Mouse (Mus musculus) thymus, adult 2 months (tissue): ENCODE measurements around the gene Lgals7. TPM values are rescaled to one million over a fixed set of nuclear protein-coding genes. Genes with fewer than 3 reads are reported as not detected.

Source experiments
- DNase-seq: peaks from one replicate; pipeline ENCODE4 v3.0.0; 2021
- H3K27ac ChIP-seq: fragments of 200-500 bp; 2 replicates; pipeline ENCODE4 v1.5.1; 2012; ENCODE audit warnings: low read length, control low read depth; ENCODE audit not compliant: control insufficient read depth, insufficient read depth
- H3K27me3 ChIP-seq: fragments of 200-500 bp; 2 replicates; pipeline ENCODE4 v1.6.1; 2012; ENCODE audit warnings: mild to moderate bottlenecking, low read length, moderate library complexity, mixed read lengths; ENCODE audit not compliant: control insufficient read depth, insufficient read depth
- H3K36me3 ChIP-seq: fragments of 200-500 bp; 2 replicates; pipeline ENCODE4 v1.6.1; 2012; ENCODE audit warnings: mild to moderate bottlenecking, low read length, moderate library complexity; ENCODE audit not compliant: control insufficient read depth, insufficient read depth
- H3K4me1 ChIP-seq: fragments of 200-500 bp; replicated peaks from 2 replicates; pipeline ENCODE4 v1.6.1; 2012; ENCODE audit warnings: low read length; ENCODE audit not compliant: control insufficient read depth, insufficient read depth
- H3K4me3 ChIP-seq: fragments of 200-500 bp; 2 replicates; pipeline ENCODE4 v1.5.1; 2012; ENCODE audit warnings: mild to moderate bottlenecking, low read length, control low read depth, moderate library complexity; ENCODE audit not compliant: control insufficient read depth, insufficient read depth
- CTCF ChIP-seq: fragments of 200-500 bp; IDR thresholded peaks from 2 replicates; pipeline ENCODE4 v1.5.1; 2012; ENCODE audit warnings: mild to moderate bottlenecking, control low read depth, low read length, moderate library complexity, borderline replicate concordance; ENCODE audit not compliant: control insufficient read depth, poor library complexity, insufficient read depth; ENCODE audit errors: extremely low read depth
- POLR2A ChIP-seq: fragments of 200-500 bp; IDR thresholded peaks from 2 replicates; pipeline ENCODE4 v1.6.1; 2012; ENCODE audit warnings: mild to moderate bottlenecking, low read length, control low read depth, moderate library complexity; ENCODE audit not compliant: control insufficient read depth, poor library complexity, insufficient read depth; ENCODE audit errors: extremely low read depth
- WGBS: fragments of 180-500 bp; shearing (Covaris S2); methylation state at CpG from one replicate; pipeline ENCODE4 v1.1.7; 2018; 5-methylcytosine and 5-hydroxymethylcytosine counted together
- polyA plus RNA-seq: library from polyadenylated mRNA; depleted of rRNA; stranded (reverse); fragments of >200 nt; gene quantifications from 2 replicates; pipeline ENCODE4 v1.2.3, GENCODE M21; 2012

The Lgals7 gene
- polyA plus RNA-seq, 1 experiment = 15.5 TPM

DNA sequence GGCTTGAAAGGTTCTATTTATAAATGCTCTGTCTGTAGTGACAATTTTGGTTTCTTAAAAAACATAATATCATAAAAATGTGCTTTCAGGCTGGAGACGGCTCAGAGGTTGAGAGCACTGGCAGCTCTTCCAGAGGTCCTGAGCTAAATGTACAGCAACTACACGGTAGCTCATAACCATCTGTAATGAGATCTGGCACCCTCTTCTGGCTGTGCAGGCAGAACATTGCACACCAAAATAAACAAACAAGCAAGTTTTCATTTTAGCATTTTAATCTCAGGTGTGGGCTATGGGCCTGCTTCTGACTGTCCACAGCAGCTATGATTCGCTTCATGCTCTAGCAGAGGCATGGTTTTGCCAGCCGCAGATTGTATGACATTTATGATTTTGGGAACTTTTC lies 36.3 kb downstream of the Lgals7 start:
- Histone ChIP-seq H3K4me3 (no peak overlapping the region), H3K36me3 (peaks cover 98% of the 10 kb centered on the region), H3K27ac (no peak overlapping the region), H3K4me1 (no peaks in the 10 kb centered on the region), H3K27me3 (no peaks in the 10 kb centered on the region)
- no peak for TF ChIP-seq CTCF
- TF ChIP-seq POLR2A = no peak
- 94% methylated on average over 4 of the region's 4 CpGs for WGBS
- no peak for DNase-seq

- WGBS = 96% methylated on average over 13 of the region's 13 CpGs
- peaks cover 98% of the 10 kb centered on the region for H3K36me3 ChIP-seq
- H3K27ac ChIP-seq = no peak overlapping the region
- no peaks in the 10 kb centered on the region for H3K4me1 ChIP-seq
- no peak overlapping the region for H3K4me3 ChIP-seq
- H3K27me3 ChIP-seq = no peaks in the 10 kb centered on the region
- DNase-seq = no peak
- TF ChIP-seq CTCF = no peak
- TF ChIP-seq POLR2A = no peak
These were observed 37.9 kb downstream of the Lgals7 start for GRCm38 (mm10) chr7:28901311-28902125.

- WGBS = 98% methylated on average over 6 of the region's 6 CpGs
- Histone ChIP-seq H3K27ac (no peak overlapping the region), H3K4me1 (no peaks in the 10 kb centered on the region), H3K4me3 (no peak overlapping the region), H3K27me3 (no peaks in the 10 kb centered on the region), H3K36me3 (peaks cover 96% of the 10 kb centered on the region)
- DNase-seq = no peak
- TF ChIP-seq CTCF (no peak), POLR2A (no peak)
These were observed 38.5 kb downstream of the Lgals7 start for GRCm38 (mm10) chr7:28902180-28902579.

DNA sequence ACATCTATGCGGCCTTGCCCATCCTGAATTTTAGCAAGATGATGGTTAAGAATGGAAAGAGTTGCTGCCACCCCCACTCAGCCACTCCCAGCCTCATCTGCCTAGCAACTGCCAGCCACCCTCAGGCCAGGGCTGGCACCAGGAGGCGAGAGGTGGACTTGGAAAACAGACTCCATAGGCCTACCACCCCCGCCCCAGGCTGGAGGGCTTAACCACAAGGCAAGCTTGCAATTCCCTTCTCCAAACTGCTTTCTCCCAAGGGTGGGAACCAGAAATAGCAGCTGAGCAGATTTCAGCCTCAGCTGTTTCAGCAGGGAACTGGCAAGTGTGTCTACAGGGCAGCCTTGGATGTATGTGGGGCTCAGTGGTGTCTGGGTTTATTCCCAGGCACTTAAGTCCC lies 39.2 kb downstream of the Lgals7 start:
- TF ChIP-seq POLR2A (no peak), CTCF (no peak)
- Histone ChIP-seq H3K27me3 (no peaks in the 10 kb centered on the region), H3K4me1 (no peaks in the 10 kb centered on the region), H3K4me3 (no peak overlapping the region), H3K27ac (no peak overlapping the region), H3K36me3 (peaks cover 96% of the 10 kb centered on the region)
- 94% methylated on average over 3 of the region's 3 CpGs for WGBS
- no peak for DNase-seq

- no peak overlapping the region for H3K27ac ChIP-seq
- TF ChIP-seq POLR2A = no peak
- no peak for TF ChIP-seq CTCF
- no peak for DNase-seq
- no peak overlapping the region for H3K4me3 ChIP-seq
- H3K27me3 ChIP-seq = no peaks in the 10 kb centered on the region
- peaks cover 96% of the 10 kb centered on the region for H3K36me3 ChIP-seq
- whole genome bisulfite sequencing = 98% methylated on average over 10 of the region's 10 CpGs
- H3K4me1 ChIP-seq = no peaks in the 10 kb centered on the region
These were observed 40.1 kb downstream of the Lgals7 start for GRCm38 (mm10) chr7:28903778-28904177.

GRCm38 (mm10) chr7:28907195-28907594 lies 43.5 kb downstream of the Lgals7 start:
- no peak for DNase-seq
- WGBS = 95% methylated on average over 5 of the region's 5 CpGs
- H3K27ac ChIP-seq = no peak overlapping the region
- H3K27me3 ChIP-seq = no peaks in the 10 kb centered on the region
- no peak overlapping the region for H3K4me3 ChIP-seq
- no peaks in the 10 kb centered on the region for H3K4me1 ChIP-seq
- peaks cover 83% of the 10 kb centered on the region for H3K36me3 ChIP-seq
- TF ChIP-seq POLR2A (no peak), CTCF (no peak)
